Mouse (Mus musculus) stomach, postnatal 0 days (tissue): ENCODE measurements around the gene Phox2a. TPM values are rescaled to one million over a fixed set of nuclear protein-coding genes. Genes with fewer than 3 reads are reported as not detected.

Experiments
- ATAC-seq: fragments of 200-750 bp; cut with Nextera tagmentation; 2 replicates; pipeline ENCODE4 v1.8.0; 2017; ENCODE audit not compliant: low FRiP score, low TSS enrichment
- DNase-seq: peaks from one replicate; pipeline ENCODE4 v3.0.0-alpha.2; 2016; ENCODE audit warnings: low spot score
- H3K27ac ChIP-seq: fragments of 300-500 bp; sonication (generic); replicated peaks from 2 replicates; pipeline ENCODE4 v1.5.1; 2014; ENCODE audit warnings: mild to moderate bottlenecking, control low read depth
- H3K27me3 ChIP-seq: fragments of 300-500 bp; sonication (generic); 2 replicates; pipeline ENCODE4 v1.6.1; 2014; ENCODE audit warnings: low read length; ENCODE audit not compliant: control insufficient read depth, insufficient read depth
- H3K36me3 ChIP-seq: fragments of 300-500 bp; sonication (generic); 2 replicates; pipeline ENCODE4 v1.6.1; 2014; ENCODE audit warnings: low read length, mixed read lengths; ENCODE audit not compliant: control insufficient read depth, insufficient read depth
- H3K4me1 ChIP-seq: fragments of 300-500 bp; sonication (generic); replicated peaks from 2 replicates; pipeline ENCODE4 v1.6.1; 2014; ENCODE audit warnings: antibody characterized with exemption; ENCODE audit not compliant: control insufficient read depth, insufficient read depth
- H3K4me2 ChIP-seq: fragments of 300-500 bp; sonication (generic); replicated peaks from 2 replicates; pipeline ENCODE4 v1.6.1; 2014; ENCODE audit warnings: low read depth, mild to moderate bottlenecking, control low read depth, moderate library complexity
- H3K4me3 ChIP-seq: fragments of 300-500 bp; sonication (generic); 2 replicates; pipeline ENCODE4 v1.5.1; 2014; ENCODE audit warnings: low read depth, low read length, control low read depth
- H3K9ac ChIP-seq: fragments of 300-500 bp; sonication (generic); 2 replicates; pipeline ENCODE4 v1.6.1; 2014; ENCODE audit warnings: mild to moderate bottlenecking, low read length, control low read depth, mixed read lengths
- H3K9me3 ChIP-seq: fragments of 300-500 bp; sonication (generic); 2 replicates; pipeline ENCODE4 v1.6.1; 2016; ENCODE audit warnings: low read length; ENCODE audit not compliant: control insufficient read depth
- CTCF ChIP-seq: IDR thresholded peaks from 2 replicates; pipeline ENCODE4 v1.5.1; 2016; ENCODE audit warnings: antibody characterized with exemption, low read depth, mild to moderate bottlenecking, moderate library complexity
- EP300 ChIP-seq: optimal IDR thresholded peaks from 2 replicates; pipeline ENCODE3; 2016; ENCODE audit warnings: antibody characterized with exemption
- WGBS: fragments of 180-500 bp; shearing (Covaris S2); extraction: QIAGEN DNeasy Blood & Tissue Kit; methylation state at CpG from one replicate; pipeline ENCODE4 v1.1.7; 2014; 5-methylcytosine and 5-hydroxymethylcytosine counted together
- polyA plus RNA-seq: library from polyadenylated mRNA; unstranded; fragments of >200 nt; fragmentation: Nextera tagmentation; extraction: Ambion mirVana; gene quantifications from 2 replicates; pipeline ENCODE4 v1.2.1, GENCODE M21; 2015

Gene Phox2a
- polyA plus RNA-seq, 1 experiment from 2014 or later = 3.7 TPM

DNA sequence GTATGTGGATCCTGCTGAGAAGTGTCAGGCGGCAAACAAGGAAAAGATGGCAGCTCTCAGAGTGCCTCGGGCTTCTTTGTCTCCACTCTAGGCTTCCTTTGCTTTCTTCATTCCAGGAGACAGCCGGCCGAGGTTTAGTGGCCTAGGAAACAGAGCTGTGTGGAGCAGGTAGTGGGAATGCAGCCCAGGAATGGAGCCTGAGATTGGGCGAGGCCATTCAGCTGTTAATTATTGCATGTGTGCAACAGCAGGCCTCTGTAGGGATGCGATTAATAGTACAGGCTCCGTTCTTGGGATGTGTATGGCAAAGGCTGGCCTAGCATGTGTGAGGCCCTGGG, 51.0 kb downstream of the Phox2a start:
- Histone ChIP-seq H3K9ac (no peak overlapping the region), H3K27me3 (no peaks in the 10 kb centered on the region), H3K27ac (no peak overlapping the region), H3K4me2 (no peak overlapping the region), H3K9me3 (no peaks in the 10 kb centered on the region), H3K4me1 (no peaks in the 10 kb centered on the region), H3K4me3 (no peak overlapping the region), H3K36me3 (no peaks in the 10 kb centered on the region)
- DNase-seq = no peak
- no peak for TF ChIP-seq EP300
- TF ChIP-seq CTCF = no peak
- ATAC-seq = no peak
- 74% methylated on average over 7 of the region's 7 CpGs for WGBS

DNA sequence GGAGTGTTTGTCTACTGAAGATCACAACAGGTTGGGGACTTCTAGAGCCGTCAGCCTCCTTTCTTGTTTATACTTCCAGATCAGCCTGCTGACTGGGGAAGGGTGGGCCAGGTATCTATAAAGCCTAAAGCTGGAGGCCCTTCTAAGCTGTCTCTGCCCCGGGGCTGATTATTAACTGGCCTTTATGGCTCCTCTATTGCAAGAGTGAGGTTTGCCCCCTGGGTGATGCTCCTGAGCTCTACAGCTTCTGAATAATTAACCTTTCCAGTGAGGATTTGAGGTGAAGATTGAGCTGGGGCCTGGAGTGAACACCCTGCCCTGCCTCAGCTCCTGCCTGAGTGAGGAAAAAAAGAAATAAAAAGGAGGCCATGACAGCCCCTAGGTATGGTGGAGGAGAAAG, 52.5 kb downstream of the Phox2a start, which contains the start of gene Folr1:
TSS of gene Folr1 (minus strand) at position 160 of the 400 bp plus-strand sequence.
- Histone ChIP-seq H3K4me1 (no peaks in the 10 kb centered on the region), H3K27ac (no peak within 1 kb of the TSS), H3K9me3 (no peaks in the 10 kb centered on the region), H3K4me3 (no peak within 1 kb of the TSS), H3K4me2 (no peak within 1 kb of the TSS), H3K27me3 (no peaks in the 10 kb centered on the region), H3K36me3 (no peaks in the 10 kb centered on the region), H3K9ac (no peak within 1 kb of the TSS)
- ATAC-seq (no peak), DNase-seq (no peak)
- TF ChIP-seq CTCF (no peak), EP300 (no peak)
- WGBS = 54% methylated on average over 2 of the region's 2 CpGs

GRCm38 (mm10) chr7:101871296-101871695, 53.2 kb downstream of the Phox2a start:
- WGBS = 81% methylated on average over 3 of the region's 3 CpGs
- H3K4me2 ChIP-seq = no peak overlapping the region

More at GRCm38 (mm10) chr7:101871296-101871695, 53.2 kb downstream of the Phox2a start:
- Histone ChIP-seq H3K9ac (no peak overlapping the region), H3K4me3 (no peak overlapping the region), H3K27me3 (no peaks in the 10 kb centered on the region), H3K9me3 (no peaks in the 10 kb centered on the region), H3K36me3 (no peaks in the 10 kb centered on the region), H3K27ac (no peak overlapping the region), H3K4me1 (no peaks in the 10 kb centered on the region)
- ATAC-seq (no peak), DNase-seq (no peak)
- TF ChIP-seq CTCF = no peak
- no peak for TF ChIP-seq EP300

Other genes starting within 250 kb of the Phox2a start
- not detected in 2 replicates for gene Art2b, start 232.7 kb upstream of the Phox2a start, polyA plus RNA-seq
- gene Clpb, start 154.7 kb upstream of the Phox2a start, polyA plus RNA-seq = 38.6 and 40.2 TPM in 2 replicates
- 16.6 and 17.6 TPM in 2 replicates for gene Inppl1, start 19.9 kb downstream of the Phox2a start, polyA plus RNA-seq
- 1.3 and 2.0 TPM in 2 replicates for gene Folr2, start 38.9 kb downstream of the Phox2a start, polyA plus RNA-seq
- 38.8 and 42.7 TPM in 2 replicates for gene Anapc15, start 45.4 kb downstream of the Phox2a start, polyA plus RNA-seq
- gene Folr1, start 52.5 kb downstream of the Phox2a start, polyA plus RNA-seq = 3.2 and 4.0 TPM in 2 replicates
- 119 and 122 TPM in 2 replicates for gene Lamtor1, start 87.6 kb downstream of the Phox2a start, polyA plus RNA-seq
- gene Tomt, start 88.0 kb downstream of the Phox2a start, polyA plus RNA-seq = 0.15 TPM in 1 of 2 replicates, not detected in the other
- gene Lrrc51, start 115.6 kb downstream of the Phox2a start, polyA plus RNA-seq = 6.8 and 7.0 TPM in 2 replicates
- gene Numa1, start 115.8 kb downstream of the Phox2a start, polyA plus RNA-seq = 20.7 and 21.9 TPM in 2 replicates
- 0.99 and 1.2 TPM in 2 replicates for gene Il18bp, start 200.4 kb downstream of the Phox2a start, polyA plus RNA-seq
- 18.0 and 18.7 TPM in 2 replicates for gene Rnf121, start 247.2 kb downstream of the Phox2a start, polyA plus RNA-seq
- gene Xndc1, start 247.2 kb downstream of the Phox2a start, polyA plus RNA-seq = 7.8 and 8.9 TPM in 2 replicates
- 0.25 and 0.27 TPM in 2 replicates for gene Xntrpc, start 247.4 kb downstream of the Phox2a start, polyA plus RNA-seq